Mouse (Mus musculus) limb, embryonic 15.5 days (tissue): ENCODE results near the gene Clmn. TPM values are rescaled to one million over a fixed set of nuclear protein-coding genes. Genes with fewer than 3 reads are reported as not detected.

ENCODE experiments used
- ATAC-seq: fragments of 200-750 bp; cut with Nextera tagmentation; 2 replicates; pipeline ENCODE4 v1.8.0; 2017; ENCODE audit warnings: low read depth, moderate TSS enrichment; ENCODE audit not compliant: insufficient number of reproducible peaks, low FRiP score, low TSS enrichment
- H3K27ac ChIP-seq: fragments of 300-500 bp; sonication (generic); 2 replicates; pipeline ENCODE4 v1.5.1; 2015; ENCODE audit warnings: moderate library complexity, mild to moderate bottlenecking, inconsistent platforms
- H3K27me3 ChIP-seq: fragments of 300-500 bp; sonication (generic); 2 replicates; pipeline ENCODE4 v1.6.1; 2015; ENCODE audit warnings: inconsistent platforms
- H3K36me3 ChIP-seq: fragments of 300-500 bp; sonication (generic); 2 replicates; pipeline ENCODE4 v1.6.1; 2015; ENCODE audit warnings: inconsistent platforms
- H3K4me1 ChIP-seq: fragments of 300-500 bp; sonication (generic); 2 replicates; pipeline ENCODE4 v1.6.1; 2015; ENCODE audit warnings: inconsistent platforms
- H3K4me2 ChIP-seq: fragments of 300-500 bp; sonication (generic); 2 replicates; pipeline ENCODE4 v1.6.1; 2015; ENCODE audit warnings: mild to moderate bottlenecking, inconsistent platforms
- H3K4me3 ChIP-seq: fragments of 300-500 bp; sonication (generic); 2 replicates; pipeline ENCODE4 v1.5.1; 2015; ENCODE audit warnings: mild to moderate bottlenecking, inconsistent platforms
- H3K9ac ChIP-seq: fragments of 300-500 bp; sonication (generic); 2 replicates; pipeline ENCODE4 v1.6.1; 2015; ENCODE audit warnings: inconsistent platforms
- H3K9me3 ChIP-seq: fragments of 300-500 bp; sonication (generic); 2 replicates; pipeline ENCODE4 v1.6.1; 2016; ENCODE audit warnings: inconsistent platforms
- WGBS: fragments of 180-500 bp; shearing (Covaris S2); methylation state at CpG from one replicate; pipeline ENCODE4 v1.1.7; 2015; 5-methylcytosine and 5-hydroxymethylcytosine counted together
- polyA plus RNA-seq: library from polyadenylated mRNA; unstranded; fragments of >200 nt; fragmentation: Nextera tagmentation; extraction: Ambion mirVana; gene quantifications from 2 replicates; pipeline ENCODE4 v1.2.1, GENCODE M21; 2015

Clmn gene
- polyA plus RNA-seq, 1 experiment from 2014 or later, result 2.2 TPM

GRCm38 (mm10) chr12:104823722-104824121, 41.2 kb downstream of the Clmn start:
- Histone ChIP-seq H3K9me3 (no peaks in the 10 kb centered on the region), H3K4me3 (no peak overlapping the region), H3K9ac (no peak overlapping the region), H3K27me3 (peaks cover 38% of the 10 kb centered on the region), H3K4me1 (peaks cover 40% of the 10 kb centered on the region), H3K36me3 (no peaks in the 10 kb centered on the region), H3K27ac (no peak overlapping the region), H3K4me2 (no peak overlapping the region)
- 95% methylated on average over 7 of the region's 7 CpGs for WGBS
- no peak for ATAC-seq

- 90% methylated on average over 10 of the region's 10 CpGs for WGBS
- H3K27ac ChIP-seq, result no peak overlapping the region
- no peak overlapping the region for H3K4me2 ChIP-seq
- H3K9me3 ChIP-seq, result no peaks in the 10 kb centered on the region
- no peak overlapping the region for H3K4me3 ChIP-seq
- H3K9ac ChIP-seq, result no peak overlapping the region
- ATAC-seq, result no peak
- H3K27me3 ChIP-seq, result peaks cover 41% of the 10 kb centered on the region
- H3K4me1 ChIP-seq, result peaks cover 40% of the 10 kb centered on the region
- no peaks in the 10 kb centered on the region for H3K36me3 ChIP-seq
Measured at GRCm38 (mm10) chr12:104822838-104823599, 41.9 kb downstream of the Clmn start.

GRCm38 (mm10) chr12:104822151-104822550, 42.7 kb downstream of the Clmn start:
- no peaks in the 10 kb centered on the region for H3K36me3 ChIP-seq
- no peak overlapping the region for H3K4me2 ChIP-seq
- WGBS, result 46% methylated on average over 8 of the region's 8 CpGs
- H3K4me1 ChIP-seq, result peaks cover 46% of the 10 kb centered on the region
- ATAC-seq, result no peak
- H3K27me3 ChIP-seq, result peaks cover 42% of the 10 kb centered on the region
- H3K9me3 ChIP-seq, result no peaks in the 10 kb centered on the region
- no peak overlapping the region for H3K4me3 ChIP-seq
- no peak overlapping the region for H3K27ac ChIP-seq
- no peak overlapping the region for H3K9ac ChIP-seq

GRCm38 (mm10) chr12:104820061-104820460, 44.8 kb downstream of the Clmn start:
- Histone ChIP-seq H3K4me1 (peaks cover 48% of the 10 kb centered on the region), H3K27me3 (peaks cover 49% of the 10 kb centered on the region), H3K9ac (no peak overlapping the region), H3K27ac (no peak overlapping the region), H3K4me3 (no peak overlapping the region), H3K9me3 (no peaks in the 10 kb centered on the region), H3K36me3 (no peaks in the 10 kb centered on the region), H3K4me2 (no peak overlapping the region)
- 41% methylated on average over 5 of the region's 5 CpGs for WGBS
- ATAC-seq, result no peak

GRCm38 (mm10) chr12:104819050-104819449, 45.8 kb downstream of the Clmn start:
- H3K36me3 ChIP-seq, result no peaks in the 10 kb centered on the region
- H3K27me3 ChIP-seq, result peaks cover 49% of the 10 kb centered on the region
- H3K9me3 ChIP-seq, result no peaks in the 10 kb centered on the region
- H3K4me2 ChIP-seq, result no peak overlapping the region
- H3K9ac ChIP-seq, result no peak overlapping the region
- no peak for ATAC-seq
- H3K27ac ChIP-seq, result no peak overlapping the region
- H3K4me1 ChIP-seq, result peaks cover 46% of the 10 kb centered on the region
- H3K4me3 ChIP-seq, result no peak overlapping the region
- WGBS, result 58% methylated on average over 8 of the region's 8 CpGs

- Histone ChIP-seq H3K27me3 (peaks cover 48% of the 10 kb centered on the region), H3K36me3 (no peaks in the 10 kb centered on the region), H3K4me1 (peaks cover 53% of the 10 kb centered on the region), H3K27ac (no peak overlapping the region), H3K4me3 (no peak overlapping the region), H3K9ac (no peak overlapping the region), H3K4me2 (no peak overlapping the region), H3K9me3 (no peaks in the 10 kb centered on the region)
- WGBS, result 70% methylated on average over 7 of the region's 7 CpGs
- no peak for ATAC-seq
Measured at GRCm38 (mm10) chr12:104818057-104818456, 46.8 kb downstream of the Clmn start.

- Histone ChIP-seq H3K9me3 (no peaks in the 10 kb centered on the region), H3K9ac (no peak overlapping the region), H3K4me3 (no peak overlapping the region), H3K4me1 (peaks cover 52% of the 10 kb centered on the region), H3K4me2 (no peak overlapping the region), H3K27ac (no peak overlapping the region), H3K27me3 (peaks cover 48% of the 10 kb centered on the region), H3K36me3 (no peaks in the 10 kb centered on the region)
- ATAC-seq, result no peak
- WGBS, result 34% methylated on average over 12 of the region's 12 CpGs
Measured at GRCm38 (mm10) chr12:104817172-104817866, 47.6 kb downstream of the Clmn start.

- Histone ChIP-seq H3K9ac (no peak overlapping the region), H3K9me3 (no peaks in the 10 kb centered on the region), H3K4me1 (peaks cover 49% of the 10 kb centered on the region), H3K27me3 (peaks cover 66% of the 10 kb centered on the region), H3K27ac (no peak overlapping the region), H3K4me3 (no peak overlapping the region), H3K36me3 (no peaks in the 10 kb centered on the region), H3K4me2 (no peak overlapping the region)
- ATAC-seq, result peak; percentile 44; the same call in 1 of the 2 replicates
- 16% methylated on average over 7 of the region's 7 CpGs for WGBS
Measured at GRCm38 (mm10) chr12:104814291-104814690, 50.6 kb downstream of the Clmn start.

GRCm38 (mm10) chr12:104813762-104814161, 51.1 kb downstream of the Clmn start:
- WGBS, result 31% methylated on average over 13 of the region's 13 CpGs
- H3K4me1 ChIP-seq, result peaks cover 54% of the 10 kb centered on the region
- no peaks in the 10 kb centered on the region for H3K36me3 ChIP-seq
- H3K27ac ChIP-seq, result no peak overlapping the region
- peaks cover 62% of the 10 kb centered on the region for H3K27me3 ChIP-seq
- no peaks in the 10 kb centered on the region for H3K9me3 ChIP-seq
- no peak for ATAC-seq
- no peak overlapping the region for H3K9ac ChIP-seq
- H3K4me3 ChIP-seq, result no peak overlapping the region
- H3K4me2 ChIP-seq, result no peak overlapping the region

GRCm38 (mm10) chr12:104812711-104813110, 52.2 kb downstream of the Clmn start:
- Histone ChIP-seq H3K27me3 (peaks cover 56% of the 10 kb centered on the region), H3K27ac (no peak overlapping the region)

GRCm38 (mm10) chr12:104810923-104811443, 53.9 kb downstream of the Clmn start:
- Histone ChIP-seq H3K27me3 (peaks cover 47% of the 10 kb centered on the region), H3K27ac (no peak overlapping the region), H3K4me2 (no peak overlapping the region), H3K9me3 (no peaks in the 10 kb centered on the region), H3K36me3 (no peaks in the 10 kb centered on the region), H3K4me1 (peaks cover 62% of the 10 kb centered on the region), H3K4me3 (no peak overlapping the region), H3K9ac (no peak overlapping the region)
- no peak for ATAC-seq
- WGBS, result 33% methylated on average over 7 of the region's 7 CpGs

More at GRCm38 (mm10) chr12:104812711-104813110, 52.2 kb downstream of the Clmn start:
- no peak overlapping the region for H3K9ac ChIP-seq
- H3K4me3 ChIP-seq, result no peak overlapping the region
- H3K4me2 ChIP-seq, result no peak overlapping the region
- no peaks in the 10 kb centered on the region for H3K36me3 ChIP-seq
- 68% methylated on average over 4 of the region's 4 CpGs for WGBS
- ATAC-seq, result no peak
- no peaks in the 10 kb centered on the region for H3K9me3 ChIP-seq
- H3K4me1 ChIP-seq, result peaks cover 63% of the 10 kb centered on the region
